ENCODE assay signal across 8 mouse cellular contexts in genomic region chr11:97412117-97412516, GRCm38 (mm10). TPM values are rescaled to one million over a fixed set of nuclear protein-coding genes. Genes with fewer than 3 reads are reported as not detected.
DNase-seq lines count a peak whose midpoint lies in the region; ATAC-seq and TF ChIP-seq lines count a peak whose summit lies in the region.

No protein-coding gene starts in this region.

- peak; percentile 86 for TF ChIP-seq EP300 in CH12.LX (IDR thresholded peaks at IDR 0.05; ENCODE audit: low read length)
- TF ChIP-seq EP300 in heart, postnatal 0 days (IDR thresholded peaks at IDR 0.05; ENCODE audit: low read depth) = no peak

- in situ Hi-C loops in CH12.LX (cut with MboI; ENCODE audit: low pct_ligation_motif_present, low pct_unique_long_range_greater_than_20kb, low sequenced_read_pairs) = no loop called here

- ATAC-seq in heart, postnatal 0 days (ENCODE audit: insufficient read depth, low read depth) = peak; percentile 34

- H3K36me3 ChIP-seq in CH12.LX (replicated peaks in 1 of 2; ENCODE audit: control insufficient read depth in 1 of 2, insufficient read depth in 1 of 2, low read length in 1 of 2) = no peaks in the 10 kb centered on the region
- no peaks in the 10 kb centered on the region for H3K36me3 ChIP-seq in heart, postnatal 0 days (replicated peaks; ENCODE audit: control insufficient read depth, insufficient read depth, low read length)

- dilution Hi-C loops in CH12.LX (cut with MboI; ENCODE audit: extremely low pct_ligation_motif_present, extremely low pct_unique_long_range_greater_than_20kb, low sequenced_read_pairs) = no loop called here

- peaks cover 24 to 50% of the 10 kb centered on the region in 2 experiments for H3K4me1 ChIP-seq in CH12.LX (ENCODE audit: control insufficient read depth in 1 of 2, insufficient read depth in 2 of 2)
- peaks cover 13% of the 10 kb centered on the region for H3K4me1 ChIP-seq in heart, postnatal 0 days (ENCODE audit: control insufficient read depth, insufficient read depth)
- peaks cover 2% of the 10 kb centered on the region; the same call in 1 of the 2 replicates for H3K4me1 ChIP-seq in lung, adult 2 months (ENCODE audit: control insufficient read depth, insufficient read depth, low read length)

- WGBS in heart, postnatal 0 days = 23% methylated on average over 3 of the region's 3 CpGs
- 23% methylated on average over 3 of the region's 3 CpGs for WGBS in lung, adult 2 months

- peaks cover 7% of the 10 kb centered on the region for H3K27me3 ChIP-seq in CH12.LX (replicated peaks)
- no peaks in the 10 kb centered on the region for H3K27me3 ChIP-seq in heart, postnatal 0 days (ENCODE audit: control insufficient read depth, insufficient read depth, low read length)

- H3K9me3 ChIP-seq in CH12.LX (replicated peaks; ENCODE audit: low read length) = no peaks in the 10 kb centered on the region
- H3K9me3 ChIP-seq in heart, postnatal 0 days (replicated peaks; ENCODE audit: control insufficient read depth, low read length) = no peaks in the 10 kb centered on the region

- peak overlapping the region in 2 of 3 experiments; percentile 28 to 29 for H3K4me3 ChIP-seq in CH12.LX (replicated peaks in 1 of 3; ENCODE audit: low read depth in 2 of 3, low read length in 2 of 3, poor library complexity in 1 of 3)
- no peak overlapping the region for H3K4me3 ChIP-seq in heart, postnatal 0 days (ENCODE audit: low read depth, low read length)
- H3K4me3 ChIP-seq in lung, adult 2 months (replicated peaks; ENCODE audit: extremely low read depth, low read depth, low read length) = no peak overlapping the region

- peak; percentile 72 for DNase-seq in CH12.LX (ENCODE audit: extremely low read depth)
- DNase-seq in WW6 (ENCODE audit: low read depth, low spot score) = peak; percentile 83
- peak; percentile 61 for DNase-seq in heart, postnatal 0 days (ENCODE audit: low spot score)
- DNase-seq in lung, adult 2 months = peak; percentile 36
- DNase-seq in right cerebral cortex, adult 2 months (ENCODE audit: low spot score in 2 of 2) = no peak
- DNase-seq in spleen, postnatal 4 days (ENCODE audit: low spot score in 2 of 2) = no peak
- no peak for DNase-seq in right cerebral cortex, postnatal 36 days (ENCODE audit: low spot score in 2 of 2)
- no peak for DNase-seq in spleen, postnatal 10 days (ENCODE audit: low spot score in 2 of 2)

- no peak overlapping the region for H3K27ac ChIP-seq in CH12.LX (ENCODE audit: insufficient read depth, low read depth)
- peak overlapping the region; percentile 79 for H3K27ac ChIP-seq in heart, postnatal 0 days (ENCODE audit: low read depth)

- TF ChIP-seq CTCF in CH12.LX (conservative IDR thresholded peaks at IDR 0.05 in 1 of 2, IDR thresholded peaks at IDR 0.05 in 1 of 2; ENCODE audit: low read depth in 2 of 2, low read length in 2 of 2) = peak in 1 of 2 experiments; percentile 18; a peak in 2 of 4 replicates
- TF ChIP-seq CTCF in heart, postnatal 0 days (IDR thresholded peaks at IDR 0.05; ENCODE audit: low read depth) = 0 out of 2 replicates have a peak, but pooled peaks have one; percentile 1
- no peak for TF ChIP-seq CTCF in lung, adult 2 months (IDR thresholded peaks at IDR 0.05; ENCODE audit: insufficient read depth, low read length)

- peak; percentile 54 for TF ChIP-seq POLR2A in CH12.LX (IDR thresholded peaks at IDR 0.05; ENCODE audit: low read depth, low read length)
- TF ChIP-seq POLR2A in lung, adult 2 months (IDR thresholded peaks at IDR 0.05; ENCODE audit: borderline replicate concordance, extremely low read depth, low read depth, low read length) = no peak

- no peak; the same call in none of the 2 replicates for TF ChIP-seq RAD21 in CH12.LX (IDR thresholded peaks at IDR 0.05; ENCODE audit: low read depth, low read length)

- H3K9ac ChIP-seq in CH12.LX (ENCODE audit: insufficient read depth, low read depth) = no peak overlapping the region
- no peak overlapping the region for H3K9ac ChIP-seq in heart, postnatal 0 days (replicated peaks; ENCODE audit: low read depth, low read length)

- peak overlapping the region; percentile 7; the same call in 1 of the 2 replicates for H3K4me2 ChIP-seq in CH12.LX (ENCODE audit: insufficient read depth, low read depth, poor library complexity, severe bottlenecking)
- H3K4me2 ChIP-seq in heart, postnatal 0 days (ENCODE audit: low read depth, low read length) = no peak overlapping the region; the same call in 1 of the 2 replicates

- no peaks in the 10 kb centered on the region for H3K79me2 ChIP-seq in CH12.LX (replicated peaks; ENCODE audit: control insufficient read depth, extremely low read depth, insufficient read depth, poor library complexity, severe bottlenecking)

TF ChIP-seq in CH12.LX, 34 proteins besides CTCF, POLR2A, EP300 and RAD21:
- TF ChIP-seq POLR2AphosphoS2 (IDR thresholded peaks at IDR 0.05; ENCODE audit: low read depth, low read length) = no peak
- TF ChIP-seq IRF4 (IDR thresholded peaks at IDR 0.05; ENCODE audit: low read depth, low read length) = peak; percentile 84; the same call in 1 of the 2 replicates
- no peak for TF ChIP-seq ZKSCAN1 (IDR thresholded peaks at IDR 0.05; ENCODE audit: borderline replicate concordance, low read depth, low read length)
- no peak for TF ChIP-seq CHD1 (IDR thresholded peaks at IDR 0.05; ENCODE audit: low read depth, low read length)
- peak; percentile 77 for TF ChIP-seq ELF1 (IDR thresholded peaks at IDR 0.05; ENCODE audit: low read depth, low read length)
- TF ChIP-seq MAX (IDR thresholded peaks at IDR 0.05; ENCODE audit: low read length) = peak; percentile 61
- no peak for TF ChIP-seq USF1 (IDR thresholded peaks at IDR 0.05; ENCODE audit: low read depth, low read length)
- peak; percentile 83 for TF ChIP-seq JUND (conservative IDR thresholded peaks at IDR 0.05; ENCODE audit: low read depth, low read length)
- no peak for TF ChIP-seq USF2 (conservative IDR thresholded peaks at IDR 0.05; ENCODE audit: low read depth, low read length)
- TF ChIP-seq TBP (conservative IDR thresholded peaks at IDR 0.05; ENCODE audit: low read depth, low read length) = no peak
- peak; percentile 46 for TF ChIP-seq NRF1 (IDR thresholded peaks at IDR 0.05; ENCODE audit: low read depth, low read length)
- peak; percentile 84 for TF ChIP-seq MEF2A (IDR thresholded peaks at IDR 0.05; ENCODE audit: borderline replicate concordance, low read depth, low read length)
- peak; percentile 86 for TF ChIP-seq ETS1 (conservative IDR thresholded peaks at IDR 0.05; ENCODE audit: low read depth, low read length)
- TF ChIP-seq MYC (IDR thresholded peaks at IDR 0.05; ENCODE audit: low read depth, low read length) = no peak
- TF ChIP-seq SIN3A (IDR thresholded peaks at IDR 0.05; ENCODE audit: low read length) = peak; percentile 79
- TF ChIP-seq UBTF (IDR thresholded peaks at IDR 0.05; ENCODE audit: low read depth, low read length) = no peak
- peak; percentile 61; the same call in 1 of the 2 replicates for TF ChIP-seq HCFC1 (IDR thresholded peaks at IDR 0.05; ENCODE audit: low read depth, low read length)
- peak; percentile 89 for TF ChIP-seq JUN (IDR thresholded peaks at IDR 0.05; ENCODE audit: insufficient read depth, low read depth, low read length)
- TF ChIP-seq E2F4 (IDR thresholded peaks at IDR 0.05; ENCODE audit: insufficient replicate concordance, low read depth, low read length) = no peak
- TF ChIP-seq MAZ (IDR thresholded peaks at IDR 0.05; ENCODE audit: low read depth, low read length) = peak; percentile 89
- TF ChIP-seq ZNF384 (IDR thresholded peaks at IDR 0.05; ENCODE audit: low read depth, low read length) = no peak
- peak; percentile 27; the same call in 1 of the 2 replicates for TF ChIP-seq SMC3 (IDR thresholded peaks at IDR 0.05; ENCODE audit: low read depth, low read length)
- TF ChIP-seq RCOR1 (conservative IDR thresholded peaks at IDR 0.05; ENCODE audit: low read depth, low read length) = peak; percentile 61; the same call in 1 of the 2 replicates
- TF ChIP-seq MXI1 (IDR thresholded peaks at IDR 0.05; ENCODE audit: low read depth, low read length) = peak; percentile 58; the same call in 1 of the 2 replicates
- 0 out of 2 replicates have a peak, but pooled peaks have one; percentile 48 for TF ChIP-seq KAT2A (IDR thresholded peaks at IDR 0.05; ENCODE audit: insufficient replicate concordance, low read length)
- TF ChIP-seq CHD2 (IDR thresholded peaks at IDR 0.05; ENCODE audit: low read length) = peak; percentile 90
- 0 out of 2 replicates have a peak, but pooled peaks have one; percentile 60 for TF ChIP-seq ZMIZ1 (IDR thresholded peaks at IDR 0.05; ENCODE audit: low read depth, low read length)
- no peak for TF ChIP-seq GABPA (IDR thresholded peaks at IDR 0.05; ENCODE audit: insufficient replicate concordance, low read depth, low read length)
- no peak for TF ChIP-seq ZC3H11A (IDR thresholded peaks at IDR 0.05; ENCODE audit: low read depth, low read length)
- TF ChIP-seq TCF12 (IDR thresholded peaks at IDR 0.05; ENCODE audit: low read depth, low read length) = peak; percentile 76
- 0 out of 2 replicates have a peak, but pooled peaks have one; percentile 9 for TF ChIP-seq MAFK (IDR thresholded peaks at IDR 0.05; ENCODE audit: insufficient replicate concordance, low read length)
- TF ChIP-seq NELFE (IDR thresholded peaks at IDR 0.05; ENCODE audit: low read depth, low read length) = peak; percentile 42; the same call in 1 of the 2 replicates
- no peak for TF ChIP-seq PAX5 (IDR thresholded peaks at IDR 0.05; ENCODE audit: low read length)
- peak; percentile 59 for TF ChIP-seq BHLHE40 (IDR thresholded peaks at IDR 0.05; ENCODE audit: low read depth, low read length)

RNA-seq across cellular contexts. Expression of gene Arhgap23, which starts 3.2 kb away (rescaled TPM):
- 2.1 and 4.2 TPM in 2 replicates for total RNA-seq in CH12.LX (2012; rRNA removed)
- total RNA-seq in CH12.LX (2014; rRNA removed) = 0.89 and 1.2 TPM in 2 replicates
- 4.9 and 5.6 TPM in 2 replicates for polyA plus RNA-seq in CH12.LX (2012; ENCODE audit: insufficient read length, low read depth)
- 44.0 and 53.5 TPM in 2 replicates for total RNA-seq in heart, postnatal 0 days (2014; rRNA removed; ENCODE audit: low replicate concordance)
- polyA plus RNA-seq in heart, postnatal 0 days (2015; fragmentation: Nextera tagmentation; extraction: Ambion mirVana) = 3.7 and 3.8 TPM in 2 replicates
- 74.3 and 90.6 TPM in 2 replicates for polyA plus RNA-seq in lung, adult 2 months (2012; rRNA removed)

RNA-seq across cellular contexts. Expression of gene Socs7, which starts 49.8 kb away (rescaled TPM):
- total RNA-seq in CH12.LX (2012; rRNA removed) (17.0 and 17.4 TPM in 2 replicates), CH12.LX (2014; rRNA removed) (10.2 and 11.9 TPM in 2 replicates)
- 14.2 and 15.1 TPM in 2 replicates for polyA plus RNA-seq in CH12.LX (2012; ENCODE audit: insufficient read length, low read depth)
- total RNA-seq in heart, postnatal 0 days (2014; rRNA removed; ENCODE audit: low replicate concordance) = 15.4 and 20.7 TPM in 2 replicates
- 1.6 and 2.1 TPM in 2 replicates for polyA plus RNA-seq in heart, postnatal 0 days (2015; fragmentation: Nextera tagmentation; extraction: Ambion mirVana)
- 9.8 and 11.3 TPM in 2 replicates for polyA plus RNA-seq in lung, adult 2 months (2012; rRNA removed)

Comparison
In these comparisons a context has a peak if more than half of its experiments do, and no peak if none do; other contexts are left out.
1. DNase-seq: peak in CH12.LX (single experiment), WW6 (single experiment), heart, postnatal 0 days (single experiment) and lung, adult 2 months (single experiment); none in right cerebral cortex, adult 2 months (0 of 2), spleen, postnatal 4 days (0 of 2), right cerebral cortex, postnatal 36 days (0 of 2) and spleen, postnatal 10 days (0 of 2).
2. H3K4me3 ChIP-seq: peak in CH12.LX (2 of 3); none in heart, postnatal 0 days (single experiment) and lung, adult 2 months (single experiment).
3. RNA of gene Arhgap23, which starts 3.2 kb away (polyA plus RNA-seq): 74.3 to 90.6 TPM in lung, adult 2 months; 4.9 to 5.6 TPM in CH12.LX and 3.7 to 3.8 TPM in heart, postnatal 0 days; every median in the first group is over 10 times any median in the second.